Mouse (Mus musculus) forelimb bud, embryonic 11.5 days (tissue): ENCODE measurements around the gene Dusp5.
"Not testable (repeated sequence)": the region's sequence is repeated elsewhere in the genome, so short reads cannot be mapped to it uniquely, and the experiment has no call there.

Experiments
- DNase-seq: peaks from one replicate; pipeline ENCODE4 v3.0.0-alpha.2; 2012; ENCODE audit warnings: low read depth, low spot score

Dusp5 gene

GRCm38 (mm10) chr19:53528752-53529454 lies at the start of gene Dusp5:
TSS of gene Dusp5 (plus strand) at chr19:53529109.
- peak; percentile 96 for DNase-seq

DNA sequence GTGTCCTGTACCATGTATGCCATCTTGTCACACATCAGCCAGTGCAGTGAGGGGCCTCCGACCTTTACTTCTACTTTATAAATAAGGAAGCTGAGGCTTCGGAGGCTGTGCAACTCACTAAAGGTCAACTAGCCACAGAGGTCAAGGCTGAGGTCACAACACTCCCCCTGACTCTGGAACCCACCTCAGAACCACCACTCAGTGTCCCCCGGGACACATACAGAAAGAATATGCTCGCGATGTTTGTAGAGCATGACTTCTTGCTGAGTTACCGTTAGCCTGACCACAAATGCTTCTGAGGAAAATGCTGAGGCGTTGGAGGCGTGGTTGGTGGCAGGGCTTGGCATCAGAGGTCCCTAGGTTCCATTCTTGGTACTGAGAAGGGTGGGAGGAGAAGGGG lies 49.3 kb upstream of the Dusp5 start:
- no peak for DNase-seq

- no peak for DNase-seq
Observed at GRCm38 (mm10) chr19:53482093-53482492, 46.8 kb upstream of the Dusp5 start.

- no peak for DNase-seq
Observed at GRCm38 (mm10) chr19:53482527-53482926, 46.4 kb upstream of the Dusp5 start.

DNA sequence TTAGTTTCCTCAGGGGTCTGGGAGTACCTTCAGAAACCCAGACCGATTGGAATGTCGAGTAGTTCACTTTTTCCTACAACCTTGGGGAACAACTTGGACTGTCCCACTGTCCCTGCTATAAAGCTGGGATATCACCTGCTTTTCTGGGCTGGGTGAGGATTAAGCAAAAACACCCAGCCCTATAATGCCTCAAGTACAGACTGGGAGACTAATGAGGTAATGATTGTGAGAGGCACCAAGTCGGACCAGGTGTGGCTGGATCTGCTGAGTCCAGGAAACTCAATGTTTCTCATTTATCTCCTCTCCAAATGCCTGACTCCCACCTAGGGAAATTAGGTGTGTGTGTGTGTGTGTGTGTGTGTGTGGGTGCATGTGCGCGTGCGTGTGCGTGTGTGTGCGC lies 44.9 kb upstream of the Dusp5 start:
- DNase-seq: no peak

DNA sequence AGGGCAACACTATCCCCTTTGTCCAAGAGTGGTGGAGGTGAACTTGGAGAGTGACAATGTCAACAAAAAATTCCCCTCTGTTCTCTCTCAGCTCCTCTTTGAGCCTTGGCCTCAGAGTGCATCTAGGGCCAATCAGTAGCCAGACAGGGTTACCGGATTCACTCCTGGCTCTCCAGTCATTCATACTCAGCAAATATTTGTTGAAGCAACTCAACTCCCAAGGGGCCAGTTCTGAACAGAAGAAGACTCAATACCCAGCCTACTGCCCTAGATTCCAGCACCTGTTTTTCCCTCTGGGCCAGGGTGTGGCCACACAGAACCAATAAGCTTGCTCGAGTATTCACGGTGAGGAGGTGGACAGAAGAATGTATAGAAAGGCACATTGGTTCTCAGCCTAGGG lies 44.0 kb upstream of the Dusp5 start:
- DNase-seq: no peak

GRCm38 (mm10) chr19:53489187-53489586 lies 39.7 kb upstream of the Dusp5 start:
- no peak for DNase-seq

DNA sequence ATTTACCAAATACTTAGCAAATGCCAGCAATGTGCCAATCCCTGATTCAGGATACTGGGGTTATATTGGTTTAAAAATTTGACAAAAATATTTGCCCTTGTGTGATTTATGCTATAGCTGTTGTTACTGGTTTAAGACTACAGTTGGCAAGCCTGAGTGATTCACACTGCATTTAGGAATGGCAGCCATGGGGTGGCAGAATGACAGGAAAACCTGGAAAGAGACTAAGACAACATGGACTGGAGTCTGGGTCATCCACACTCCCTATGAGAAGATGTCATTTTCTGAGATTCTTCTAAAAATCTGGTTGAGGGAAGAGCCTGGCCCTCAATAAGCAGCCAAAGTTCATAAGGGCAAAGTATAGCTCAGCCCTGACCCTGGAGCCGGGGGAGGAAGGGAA lies 39.0 kb upstream of the Dusp5 start:
- no peak for DNase-seq

DNA sequence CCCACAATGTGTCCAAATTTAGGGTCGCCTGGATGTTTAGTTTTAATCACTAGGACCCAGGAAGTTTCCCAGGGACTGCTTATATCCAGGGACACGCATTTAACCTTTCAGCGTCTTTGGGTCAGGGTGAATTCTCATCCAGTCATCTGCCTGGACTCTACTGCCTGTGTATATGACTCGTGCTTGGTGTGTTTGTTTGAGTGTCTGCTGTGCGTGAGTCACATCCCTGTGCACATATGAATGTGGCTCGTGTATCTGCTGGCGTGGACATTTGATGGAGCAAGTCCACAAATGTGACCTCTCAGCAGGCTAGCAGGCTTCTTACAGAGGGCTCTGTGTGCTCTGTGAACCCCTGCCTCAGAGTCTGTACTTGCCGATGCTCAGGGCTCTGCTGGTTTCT lies 38.0 kb upstream of the Dusp5 start:
- DNase-seq: no peak

DNA sequence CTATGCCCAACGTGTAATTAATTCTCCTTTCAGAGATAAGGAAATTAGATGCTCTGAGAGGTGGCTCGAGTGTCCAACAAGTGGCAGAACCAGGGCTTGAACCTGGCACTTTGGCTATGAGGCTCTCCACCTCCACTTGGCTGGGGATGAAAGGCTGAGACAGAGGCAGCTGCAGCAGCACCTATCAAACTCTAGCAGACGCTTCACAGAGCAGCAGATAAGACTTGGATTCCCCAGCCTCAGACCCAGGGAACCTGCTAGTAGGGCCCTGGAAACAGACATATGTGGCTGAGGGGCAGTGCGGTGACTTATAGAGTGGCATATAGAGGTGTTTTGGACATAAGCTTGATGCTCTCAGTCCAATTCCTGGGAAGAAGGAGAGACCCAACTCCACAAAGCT lies 36.4 kb upstream of the Dusp5 start:
- no peak for DNase-seq

GRCm38 (mm10) chr19:53493866-53494265 lies 35.0 kb upstream of the Dusp5 start:
- no peak for DNase-seq

- DNase-seq: no peak
Observed at GRCm38 (mm10) chr19:53497910-53498309, 31.0 kb upstream of the Dusp5 start.

DNA sequence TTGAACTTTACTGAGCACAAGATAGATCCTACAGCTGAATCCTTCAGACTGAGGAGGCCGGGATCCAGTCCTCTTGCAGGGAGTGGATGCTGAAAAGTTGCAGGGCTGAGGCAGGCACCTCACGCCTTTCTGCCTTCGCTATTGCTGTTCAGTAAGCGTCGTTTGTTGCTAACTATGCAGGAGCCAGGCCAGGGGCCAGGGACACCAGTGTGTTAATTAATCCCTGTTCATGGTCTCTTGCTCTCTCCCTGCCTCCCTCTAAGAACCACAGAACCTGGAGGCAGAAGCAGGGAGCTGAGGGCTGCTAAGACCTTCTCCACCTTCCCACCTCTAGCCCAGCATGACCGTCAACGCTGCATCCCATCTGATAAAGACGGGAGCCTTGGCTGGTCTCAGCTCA lies 29.9 kb upstream of the Dusp5 start:
- no peak for DNase-seq

DNA sequence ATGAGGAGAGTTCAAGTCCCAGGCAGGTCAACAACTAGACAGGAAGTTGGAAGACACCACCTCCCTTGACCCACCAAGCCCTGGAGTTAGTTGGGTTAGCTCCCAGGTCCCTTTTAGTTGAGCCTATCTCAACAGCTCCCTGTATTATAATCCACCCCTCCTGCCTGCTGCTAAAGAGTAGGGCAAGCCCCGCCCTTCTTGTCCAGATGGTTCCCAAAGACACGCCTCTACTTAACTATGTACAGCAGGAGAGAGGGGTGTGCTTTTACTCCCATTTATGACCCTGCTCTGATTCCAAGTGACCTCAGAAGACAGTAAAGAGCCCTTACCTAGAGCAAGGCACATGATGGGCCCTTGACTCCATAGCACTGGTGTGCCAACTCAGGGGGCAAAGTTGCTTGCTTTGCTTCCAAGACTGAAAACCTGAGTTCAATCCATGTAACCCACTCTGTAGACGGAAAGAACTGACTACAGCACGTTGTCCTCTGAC lies 29.4 kb upstream of the Dusp5 start:
- DNase-seq: no peak

GRCm38 (mm10) chr19:53500298-53501006 lies 28.5 kb upstream of the Dusp5 start:
- no peak for DNase-seq

DNA sequence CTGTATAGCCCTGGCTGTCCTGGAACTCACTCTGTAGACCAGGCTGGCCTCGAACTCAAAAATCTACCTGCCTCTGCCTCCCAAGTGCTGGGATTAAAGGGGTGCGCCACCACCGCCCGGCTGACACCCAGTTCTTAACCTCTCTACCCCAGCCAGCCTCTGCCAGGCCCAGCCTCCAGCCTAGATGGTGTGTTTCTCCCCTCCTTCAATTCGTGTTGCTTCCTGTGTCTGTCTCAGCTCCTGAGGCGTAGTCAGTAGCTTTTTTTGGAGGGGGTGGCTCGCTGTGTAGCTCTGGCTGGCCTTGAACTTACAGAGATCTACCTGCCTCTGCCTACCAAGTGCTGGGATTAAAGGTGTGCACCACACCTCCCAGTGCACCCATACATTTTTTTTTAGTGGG lies 27.7 kb upstream of the Dusp5 start:
- DNase-seq: not testable (repeated sequence)

- DNase-seq: no peak
Observed at GRCm38 (mm10) chr19:53501765-53502164, 27.1 kb upstream of the Dusp5 start.

GRCm38 (mm10) chr19:53502891-53503371 lies 26.0 kb upstream of the Dusp5 start:
- DNase-seq: no peak

GRCm38 (mm10) chr19:53504181-53504580 lies 24.7 kb upstream of the Dusp5 start:
- DNase-seq: no peak

- DNase-seq: no peak
Observed at GRCm38 (mm10) chr19:53505728-53506127, 23.2 kb upstream of the Dusp5 start.

GRCm38 (mm10) chr19:53507497-53507896 lies 21.4 kb upstream of the Dusp5 start:
- DNase-seq: no peak

DNA sequence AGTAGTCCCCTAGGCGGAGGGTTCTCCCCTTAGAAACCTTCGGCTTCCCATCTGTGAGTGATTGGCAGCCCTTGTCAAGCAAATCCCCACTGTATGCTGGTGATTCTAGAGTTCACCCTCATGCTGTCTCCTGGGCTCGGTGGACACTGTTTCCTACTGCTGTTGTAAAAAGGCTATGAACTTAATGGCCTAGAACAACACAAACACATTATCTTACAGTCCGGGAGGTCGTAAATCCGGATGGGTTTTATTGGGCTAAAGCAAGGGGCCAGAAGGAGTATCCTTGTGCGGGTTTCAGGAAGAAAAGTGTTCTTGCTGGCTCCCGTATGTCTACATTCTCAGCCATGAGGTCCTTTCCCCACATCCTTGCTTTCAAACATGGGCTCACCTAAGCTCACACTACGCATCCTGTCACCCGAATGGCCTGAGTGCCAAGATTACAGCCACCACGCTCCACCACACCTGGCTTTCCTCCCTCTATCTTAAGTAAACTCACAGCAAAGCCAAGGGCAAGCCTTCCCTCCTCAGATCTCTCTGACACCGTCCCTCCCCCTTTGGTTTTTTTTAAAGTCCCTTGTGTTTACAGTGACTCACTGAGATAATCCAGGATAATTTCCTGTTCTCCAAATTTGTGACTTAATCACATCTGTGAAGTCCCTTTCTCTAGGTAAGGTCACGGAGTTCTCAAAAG lies 17.5 kb upstream of the Dusp5 start:
- DNase-seq: no peak
